Mouse (Mus musculus) heart, adult 10 weeks (tissue): ENCODE data around the gene Ggact. TPM values are rescaled to one million over a fixed set of nuclear protein-coding genes. Genes with fewer than 3 reads are reported as not detected.

Experiments used
- polyA plus RNA-seq: library from polyadenylated mRNA; stranded (reverse); fragments of 350-450 nt; fragmentation: Illumina TruSeq; extraction: RNeasy Lipid Tissue Mini Kit (QIAGEN cat#74804); gene quantifications from one replicate; pipeline ENCODE4 v1.2.3, GENCODE M21; 2014; ENCODE audit warnings: low read depth, low replicate concordance

Gene Ggact
- 22.9 TPM for polyA plus RNA-seq

DNA sequence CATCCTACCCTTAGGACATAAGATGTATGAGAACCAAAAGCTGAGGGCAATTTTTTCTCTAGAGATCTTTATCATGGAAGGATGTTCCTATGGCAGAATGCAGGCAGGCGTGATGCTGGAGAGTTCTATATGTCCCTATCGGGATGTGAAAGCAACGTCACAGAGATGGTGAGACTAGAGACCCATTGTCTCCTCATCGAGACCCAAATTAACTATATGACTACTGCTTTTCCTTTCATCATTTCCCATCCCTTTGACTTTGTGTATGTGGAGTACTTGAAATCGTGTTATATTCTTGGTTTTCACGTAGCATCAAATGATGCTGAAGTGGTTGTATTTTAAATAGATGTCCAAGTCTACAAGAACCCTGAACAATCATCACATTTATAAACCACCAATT lies at the start of gene Ggact:
TSS of gene Ggact (minus strand) at position 101 of the 400 bp plus-strand sequence.

Other genes with a start within 250 kb of the Ggact start
- gene Tmtc4, start 70.3 kb upstream of the Ggact start, polyA plus RNA-seq = 4.0 TPM